Comparison of ENCODE assay signal across 8 mouse cellular contexts in genomic region chr8:80856606-80857005, GRCm38 (mm10). TPM values are rescaled to one million over a fixed set of nuclear protein-coding genes. Genes with fewer than 3 reads are reported as not detected.
DNase-seq lines count a peak whose midpoint lies in the region; ATAC-seq and TF ChIP-seq lines count a peak whose summit lies in the region.

No protein-coding gene starts in this region.

- no peaks in the 10 kb centered on the region for H3K27me3 ChIP-seq in embryonic facial prominence, embryonic 15.5 days
- no peaks in the 10 kb centered on the region for H3K27me3 ChIP-seq in hindbrain, postnatal 0 days (ENCODE audit: insufficient read depth, low read length)
- no peaks in the 10 kb centered on the region for H3K27me3 ChIP-seq in stomach, embryonic 14.5 days (ENCODE audit: control insufficient read depth, insufficient read depth, low read length)

- no peak overlapping the region for H3K4me3 ChIP-seq in embryonic facial prominence, embryonic 15.5 days (replicated peaks)
- H3K4me3 ChIP-seq in hindbrain, postnatal 0 days (ENCODE audit: low read length): no peak overlapping the region
- no peak overlapping the region for H3K4me3 ChIP-seq in stomach, embryonic 14.5 days (ENCODE audit: low read depth, low read length)

- H3K4me2 ChIP-seq in embryonic facial prominence, embryonic 15.5 days (replicated peaks): no peak overlapping the region
- no peak overlapping the region for H3K4me2 ChIP-seq in hindbrain, postnatal 0 days (ENCODE audit: low read depth, low read length)
- no peak overlapping the region for H3K4me2 ChIP-seq in stomach, embryonic 14.5 days (replicated peaks; ENCODE audit: low read depth, low read length)

- peak overlapping the region; percentile 60 for H3K27ac ChIP-seq in embryonic facial prominence, embryonic 15.5 days (replicated peaks)
- no peak overlapping the region for H3K27ac ChIP-seq in hindbrain, postnatal 0 days
- H3K27ac ChIP-seq in stomach, embryonic 14.5 days (ENCODE audit: low read length): peak overlapping the region; percentile 0; the same call in 1 of the 2 replicates

- TF ChIP-seq CTCF in hindbrain, postnatal 0 days (IDR thresholded peaks at IDR 0.05; ENCODE audit: low read depth): no peak

- intact Hi-C loops in left cerebral cortex, postnatal 4 days (cut with DNase I): no loop called here

- DNase-seq in layer of hippocampus, adult 11-12 months (ENCODE audit: low spot score): peak; percentile 55
- no peak for DNase-seq in layer of hippocampus, adult 9-11 months
- peak; percentile 75 for DNase-seq in hindbrain, postnatal 0 days (ENCODE audit: low spot score)
- DNase-seq in left cerebral cortex, postnatal 4 days: peak; percentile 70
- DNase-seq in urinary bladder, adult 18-20 months (ENCODE audit: low spot score in 2 of 2): no peak

- H3K9me3 ChIP-seq in embryonic facial prominence, embryonic 15.5 days (replicated peaks): no peaks in the 10 kb centered on the region
- no peaks in the 10 kb centered on the region for H3K9me3 ChIP-seq in hindbrain, postnatal 0 days (ENCODE audit: low read length)
- no peaks in the 10 kb centered on the region for H3K9me3 ChIP-seq in stomach, embryonic 14.5 days (ENCODE audit: control insufficient read depth, low read depth, low read length)

- peaks cover 36% of the 10 kb centered on the region for H3K4me1 ChIP-seq in embryonic facial prominence, embryonic 15.5 days
- H3K4me1 ChIP-seq in hindbrain, postnatal 0 days (ENCODE audit: insufficient read depth, low read length): 0 out of 2 replicates have a peak, but pooled peaks cover 6% of the 10 kb centered on the region
- peaks cover 18% of the 10 kb centered on the region; the same call in 1 of the 2 replicates for H3K4me1 ChIP-seq in stomach, embryonic 14.5 days (ENCODE audit: control insufficient read depth, insufficient read depth, low read length)

- WGBS in embryonic facial prominence, embryonic 15.5 days: 32% methylated on average over 6 of the region's 6 CpGs
- WGBS in hindbrain, postnatal 0 days: 41% methylated on average over 6 of the region's 6 CpGs
- WGBS in stomach, embryonic 14.5 days: 57% methylated on average over 6 of the region's 6 CpGs

- peak; percentile 54; the same call in 1 of the 2 replicates for ATAC-seq in embryonic facial prominence, embryonic 15.5 days (ENCODE audit: insufficient number of reproducible peaks, low FRiP score, low TSS enrichment, low read depth)
- ATAC-seq in hindbrain, postnatal 0 days: peak; percentile 55
- ATAC-seq in stomach, embryonic 14.5 days (ENCODE audit: insufficient number of reproducible peaks, insufficient read depth, low FRiP score, low read depth): peak; percentile 40; the same call in 1 of the 2 replicates
- ATAC-seq in inflammation-experienced regulatory T-cells, adult 6 months: no peak

- H3K36me3 ChIP-seq in embryonic facial prominence, embryonic 15.5 days: peaks cover 3% of the 10 kb centered on the region; the same call in 1 of the 2 replicates
- no peaks in the 10 kb centered on the region for H3K36me3 ChIP-seq in hindbrain, postnatal 0 days (ENCODE audit: insufficient read depth, low read length)
- no peaks in the 10 kb centered on the region for H3K36me3 ChIP-seq in stomach, embryonic 14.5 days (ENCODE audit: control insufficient read depth, insufficient read depth, low read length)

- no peak overlapping the region for H3K9ac ChIP-seq in embryonic facial prominence, embryonic 15.5 days
- no peak overlapping the region for H3K9ac ChIP-seq in hindbrain, postnatal 0 days (replicated peaks; ENCODE audit: low read length)
- H3K9ac ChIP-seq in stomach, embryonic 14.5 days (replicated peaks; ENCODE audit: low read depth, low read length): no peak overlapping the region

RNA-seq across cellular contexts. Expression of gene Gab1, which starts 23.7 kb away (rescaled TPM):
- polyA plus RNA-seq in embryonic facial prominence, embryonic 15.5 days (2015; fragmentation: Nextera tagmentation; extraction: Ambion mirVana): 22.7 and 24.8 TPM in 2 replicates
- 32.1 and 32.7 TPM in 2 replicates for total RNA-seq in hindbrain, postnatal 0 days (2014; rRNA removed)
- 14.0 TPM in 2 replicates for polyA plus RNA-seq in hindbrain, postnatal 0 days (2015; fragmentation: Nextera tagmentation; extraction: Ambion mirVana)
- 10 to 100 TPM; 15.0 to 16.1 TPM for total RNA-seq in left cerebral cortex, postnatal 4 days (2021)
- polyA plus RNA-seq in stomach, embryonic 14.5 days (2014; fragmentation: Nextera tagmentation; extraction: Ambion mirVana): 25.6 and 27.7 TPM in 2 replicates
- polyA plus RNA-seq in inflammation-experienced regulatory T-cells, adult 6 months (2017; shearing (Covaris generic)): not detected

Comparison
In these comparisons a context has a peak if more than half of its experiments do, and no peak if none do; other contexts are left out.
1. DNase-seq: peak in layer of hippocampus, adult 11-12 months (single experiment), hindbrain, postnatal 0 days (single experiment) and left cerebral cortex, postnatal 4 days (single experiment); none in layer of hippocampus, adult 9-11 months (single experiment) and urinary bladder, adult 18-20 months (0 of 2).
2. RNA of gene Gab1, which starts 23.7 kb away (polyA plus RNA-seq): 25.6 to 27.7 TPM in stomach, embryonic 14.5 days, 22.7 to 24.8 TPM in embryonic facial prominence, embryonic 15.5 days and 14.0 TPM in hindbrain, postnatal 0 days; not detected in inflammation-experienced regulatory T-cells, adult 6 months; every median in the first group is over 10 times any median in the second.